Mouse (Mus musculus) stomach, adult 2 months (tissue): Measurements from ENCODE around the gene Kcnq2. TPM values are rescaled to one million over a fixed set of nuclear protein-coding genes. Genes with fewer than 3 reads are reported as not detected.

ENCODE experiments used
- polyA plus RNA-seq: library from polyadenylated mRNA; depleted of rRNA; stranded (reverse); fragments of >200 nt; gene quantifications from 2 replicates; pipeline ENCODE4 v1.2.3, GENCODE M21; 2012; rRNA removed

Kcnq2 gene
- polyA plus RNA-seq = 0.27 and 0.38 TPM in 2 replicates

DNA sequence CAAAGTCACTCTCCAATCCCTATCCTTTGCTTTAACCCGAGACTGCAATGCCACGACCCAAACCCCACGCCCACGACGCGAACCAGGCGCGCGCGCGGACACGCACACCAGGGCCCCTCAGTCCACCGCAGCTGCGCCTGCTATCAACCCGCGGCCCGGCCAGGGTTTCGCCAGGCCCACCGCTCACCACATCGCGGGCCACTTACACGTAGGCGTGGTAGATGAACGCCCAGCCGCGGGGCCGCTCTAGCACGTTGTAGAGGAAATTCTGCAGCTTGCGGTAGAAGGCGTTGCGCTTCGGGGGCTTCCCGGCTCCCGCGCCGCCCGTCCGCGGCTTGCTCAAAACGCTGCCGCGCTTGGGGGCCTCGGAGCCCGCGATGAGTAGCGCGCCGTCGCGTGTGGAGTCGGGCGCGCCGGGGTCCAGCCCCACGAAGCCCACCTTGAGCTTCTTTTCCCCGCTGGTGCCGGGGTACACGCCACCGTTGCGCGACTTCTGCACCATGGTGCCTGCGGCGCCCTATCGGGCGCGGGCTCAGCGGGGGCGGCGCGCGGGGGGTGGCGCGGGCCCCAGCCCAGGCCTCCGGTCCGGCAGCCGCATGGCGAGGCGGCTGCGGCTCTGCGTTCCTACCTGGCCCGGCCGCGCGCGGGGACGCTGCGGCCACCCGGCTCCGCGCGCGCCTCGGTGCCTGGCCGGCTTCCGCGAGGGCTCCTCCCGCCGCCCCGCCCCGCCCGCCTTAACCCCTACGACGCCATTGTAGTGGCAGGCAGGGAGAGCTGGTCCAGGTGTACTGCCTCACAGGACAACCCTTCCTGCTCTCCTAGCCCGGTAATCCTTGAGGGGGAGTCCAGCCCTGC lies at the start of gene Kcnq2:
TSS of gene Kcnq2 (minus strand) at position 710 of the 855 bp plus-strand sequence.

DNA sequence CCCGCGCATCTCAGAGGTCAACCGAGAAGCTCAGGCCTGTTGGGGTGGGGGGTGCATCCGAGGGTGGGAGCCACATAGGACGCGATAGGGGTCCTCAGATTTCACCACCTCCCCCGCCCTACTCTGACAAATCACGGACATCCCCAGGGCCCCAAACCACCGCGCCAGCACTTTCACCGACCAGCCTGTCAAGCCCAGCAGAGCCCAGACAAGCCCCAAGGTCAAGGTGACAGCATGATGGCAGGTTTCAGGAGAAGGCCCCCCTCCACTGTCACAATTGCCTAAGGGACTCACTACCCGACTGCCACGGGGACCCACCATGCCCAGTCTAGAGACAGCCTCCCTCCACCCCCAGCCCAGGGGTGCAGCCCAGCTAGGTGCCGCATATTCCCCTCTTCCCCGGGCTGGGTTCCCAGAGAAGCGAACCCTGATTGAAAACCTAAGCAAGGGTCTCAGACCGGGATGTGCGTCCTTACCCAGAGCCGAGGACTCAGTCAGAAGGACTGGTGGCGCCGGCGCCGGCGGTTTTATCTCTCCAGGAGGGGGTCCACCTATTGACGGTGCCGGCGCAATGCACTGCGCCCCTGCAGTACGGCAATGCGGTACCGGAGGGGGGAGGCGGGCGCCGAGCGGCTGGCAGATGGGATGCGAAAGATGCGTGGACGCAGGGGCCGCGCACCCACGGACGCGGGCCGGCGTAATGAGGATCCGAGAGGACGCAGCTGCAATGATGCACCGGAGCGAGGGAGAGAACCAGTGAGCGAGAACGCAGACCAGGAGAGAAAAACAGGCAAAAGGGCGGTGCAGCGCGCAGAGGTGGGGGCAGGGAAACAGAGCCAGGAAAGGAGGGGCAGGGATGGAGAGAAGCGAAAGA lies 21.4 kb upstream of the Kcnq2 start, which contains the start of gene Eef1a2:
TSS of gene Eef1a2 (minus strand) at position 767 of the 874 bp plus-strand sequence.

DNA sequence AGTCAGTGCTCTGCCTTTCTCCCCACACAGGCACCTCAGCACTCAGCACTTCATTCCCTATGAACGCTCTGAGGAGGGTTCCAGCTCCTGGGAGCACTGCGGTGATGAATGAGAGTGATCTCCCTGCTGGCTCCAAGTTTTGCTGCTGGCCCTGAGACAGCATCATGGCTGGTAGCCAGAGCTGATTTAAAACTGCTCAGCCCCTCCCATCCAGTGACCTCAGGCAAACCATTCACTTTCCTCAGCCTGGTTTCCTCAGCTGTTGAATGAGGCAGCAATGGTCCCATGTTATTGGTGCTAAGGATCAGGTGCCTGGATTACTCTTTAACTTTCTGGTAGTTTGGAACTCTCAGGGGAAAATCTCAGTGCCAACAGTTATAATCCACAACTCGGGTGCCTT lies 91.7 kb downstream of the Kcnq2 start, which contains the start of gene Chrna4:
TSS of gene Chrna4 (minus strand) at position 110 of the 400 bp plus-strand sequence.

Other genes with a start within 250 kb of the Kcnq2 start
- gene Ythdf1, start 214.4 kb downstream of the Kcnq2 start, polyA plus RNA-seq = 5.8 and 12.1 TPM in 2 replicates
- gene Birc7, start 206.3 kb downstream of the Kcnq2 start, polyA plus RNA-seq = not detected in 2 replicates
- gene Nkain4, start 180.6 kb downstream of the Kcnq2 start, polyA plus RNA-seq = 6.1 and 8.3 TPM in 2 replicates
- gene Arfgap1, start 168.1 kb downstream of the Kcnq2 start, polyA plus RNA-seq = 28.8 and 30.3 TPM in 2 replicates
- 2.1 and 3.1 TPM in 2 replicates for gene Col20a1, start 148.8 kb downstream of the Kcnq2 start, polyA plus RNA-seq
- gene Chrna4, start 91.8 kb downstream of the Kcnq2 start, polyA plus RNA-seq = 0.01 TPM in 1 of 2 replicates, not detected in the other
- 9.4 and 9.6 TPM in 2 replicates for gene Eef1a2, start 21.7 kb upstream of the Kcnq2 start, polyA plus RNA-seq
- gene Ppdpf, start 51.9 kb upstream of the Kcnq2 start, polyA plus RNA-seq = 151 and 208 TPM in 2 replicates
- 0.48 and 0.65 TPM in 2 replicates for gene Ptk6, start 67.5 kb upstream of the Kcnq2 start, polyA plus RNA-seq
- 1.0 and 1.5 TPM in 2 replicates for gene Srms, start 77.9 kb upstream of the Kcnq2 start, polyA plus RNA-seq
- 0.78 and 0.85 TPM in 2 replicates for gene Fndc11, start 84.7 kb upstream of the Kcnq2 start, polyA plus RNA-seq
- gene Helz2, start 106.7 kb upstream of the Kcnq2 start, polyA plus RNA-seq = 8.5 and 12.1 TPM in 2 replicates
- gene Gmeb2, start 152.7 kb upstream of the Kcnq2 start, polyA plus RNA-seq = 8.8 and 12.7 TPM in 2 replicates
- gene Stmn3, start 179.2 kb upstream of the Kcnq2 start, polyA plus RNA-seq = 1.5 and 2.0 TPM in 2 replicates
- 10.1 and 13.0 TPM in 2 replicates for gene Rtel1, start 184.4 kb upstream of the Kcnq2 start, polyA plus RNA-seq
- gene Zgpat, start 229.6 kb upstream of the Kcnq2 start, polyA plus RNA-seq = 8.3 and 8.7 TPM in 2 replicates
- 8.8 and 9.6 TPM in 2 replicates for gene Arfrp1, start 230.1 kb upstream of the Kcnq2 start, polyA plus RNA-seq
- gene Lime1, start 244.8 kb upstream of the Kcnq2 start, polyA plus RNA-seq = 58.1 and 58.4 TPM in 2 replicates